Mouse (Mus musculus): Measurements from ENCODE around the gene Dnah14. TPM values are rescaled to one million over a fixed set of nuclear protein-coding genes. Genes with fewer than 3 reads are reported as not detected.

The Dnah14 gene
- polyA plus RNA-seq, 1 experiment from 2014 or later, result 2.1 TPM

DNA sequence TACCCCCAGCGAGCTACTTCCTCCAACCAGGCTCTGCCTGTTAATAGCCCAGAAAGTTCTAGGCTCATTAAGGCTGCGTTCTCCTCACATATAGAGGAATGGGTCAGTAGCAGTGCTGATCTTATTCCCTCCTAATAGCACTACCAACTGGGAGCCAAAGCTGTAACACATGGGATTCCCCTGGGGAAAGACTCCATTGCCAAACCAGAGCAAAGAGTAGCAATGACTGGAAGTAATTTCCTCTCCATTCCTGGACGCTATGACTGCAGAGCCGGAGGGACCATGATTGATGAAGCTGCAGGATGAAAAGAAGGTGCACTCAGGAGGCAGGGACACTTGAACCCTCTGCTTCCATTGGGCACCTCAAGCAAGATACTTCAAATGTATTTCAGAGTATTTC is 274.1 kb downstream of the Dnah14 start:
- H3K36me3 ChIP-seq, result no peaks in the 10 kb centered on the region
- H3K9me3 ChIP-seq, result no peaks in the 10 kb centered on the region
- no peak overlapping the region for H3K4me2 ChIP-seq (replicated peaks)
- no peak overlapping the region for H3K27ac ChIP-seq
- 72% methylated on average over 4 of the region's 4 CpGs for WGBS
- no peaks in the 10 kb centered on the region for H3K27me3 ChIP-seq (replicated peaks)
- no peak overlapping the region for H3K4me3 ChIP-seq (replicated peaks)
- peaks cover 3% of the 10 kb centered on the region; the same call in 1 of the 2 replicates for H3K4me1 ChIP-seq (replicated peaks)
- ATAC-seq, result no peak
- H3K9ac ChIP-seq, result no peak overlapping the region

DNA sequence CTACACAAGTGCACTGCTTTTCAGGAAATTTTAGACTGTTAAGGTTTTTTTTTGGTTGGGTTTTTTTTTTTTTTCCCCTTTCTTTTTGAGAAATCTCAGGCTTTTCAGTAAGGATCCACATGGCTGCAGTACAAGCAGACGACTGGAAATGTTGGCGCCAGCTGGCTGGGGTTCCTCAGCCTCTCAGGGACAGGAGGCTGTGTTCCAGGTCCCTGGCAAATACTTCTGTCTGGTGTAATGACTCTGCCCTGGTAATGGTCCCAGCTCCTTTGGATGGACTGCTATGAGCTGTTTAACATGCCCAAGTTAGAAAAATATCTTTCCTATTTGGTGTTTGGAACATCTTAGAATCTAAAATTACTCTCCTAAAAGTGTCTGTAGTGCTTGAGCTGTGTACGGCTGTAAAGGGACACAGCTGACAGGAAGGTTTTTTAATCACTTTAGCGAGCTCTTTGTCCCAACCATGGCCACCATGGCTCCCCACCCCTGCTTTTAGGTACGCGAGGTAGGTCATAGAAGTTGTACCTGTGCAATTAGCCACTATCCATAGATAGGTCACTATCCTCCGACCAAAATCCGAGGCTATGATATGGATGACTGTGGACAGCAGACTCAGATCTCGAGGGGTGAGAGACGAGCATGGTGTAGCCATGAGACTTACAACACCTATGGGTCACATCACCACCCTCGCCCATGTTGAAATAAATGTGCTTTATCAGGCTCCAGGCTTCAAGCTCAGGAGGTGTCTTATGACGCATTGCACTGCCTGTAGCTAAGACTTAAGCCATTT is 275.4 kb downstream of the Dnah14 start:
- peaks cover 3% of the 10 kb centered on the region; the same call in 1 of the 2 replicates for H3K4me1 ChIP-seq (replicated peaks)
- H3K4me2 ChIP-seq (replicated peaks), result no peak overlapping the region; the same call in 1 of the 2 replicates
- no peaks in the 10 kb centered on the region for H3K9me3 ChIP-seq
- H3K36me3 ChIP-seq, result no peaks in the 10 kb centered on the region
- no peak overlapping the region for H3K4me3 ChIP-seq (replicated peaks)
- H3K9ac ChIP-seq, result no peak overlapping the region
- 86% methylated on average over 12 of the region's 12 CpGs for WGBS
- no peaks in the 10 kb centered on the region for H3K27me3 ChIP-seq (replicated peaks)
- ATAC-seq, result no peak
- no peak overlapping the region for H3K27ac ChIP-seq

DNA sequence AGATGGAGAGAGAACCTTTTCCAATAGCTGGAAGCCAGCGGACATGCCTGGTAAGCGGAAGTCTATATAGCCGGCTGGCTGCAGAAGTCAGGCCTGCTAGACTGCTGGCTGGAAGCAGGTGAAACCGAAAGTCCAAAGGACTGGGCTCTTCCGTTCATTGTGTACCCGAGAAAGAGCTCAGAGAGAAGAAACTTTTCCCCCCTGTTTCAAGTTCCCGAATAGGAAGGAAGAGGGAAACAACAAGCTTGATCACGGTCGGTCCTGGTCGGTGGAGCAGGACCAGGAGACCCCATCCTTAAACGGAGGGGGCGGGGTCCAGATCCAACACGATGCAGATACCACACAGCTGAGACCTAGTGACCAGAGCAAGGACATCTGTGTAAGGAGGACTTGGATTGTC is 276.1 kb downstream of the Dnah14 start:
- Histone ChIP-seq H3K27me3 (replicated peaks) (no peaks in the 10 kb centered on the region), H3K27ac (peak overlapping the region; percentile 13; the same call in 1 of the 2 replicates), H3K4me2 (replicated peaks) (peak overlapping the region; percentile 59), H3K9ac (no peak overlapping the region), H3K4me3 (replicated peaks) (peak overlapping the region; percentile 15), H3K9me3 (no peaks in the 10 kb centered on the region), H3K4me1 (replicated peaks) (peaks cover 3% of the 10 kb centered on the region; the same call in 1 of the 2 replicates), H3K36me3 (no peaks in the 10 kb centered on the region)
- 45% methylated on average over 13 of the region's 13 CpGs for WGBS
- peak; percentile 55 for ATAC-seq

- peak overlapping the region; percentile 59 for H3K4me2 ChIP-seq (replicated peaks)
- peak overlapping the region; percentile 34; the same call in 1 of the 2 replicates for H3K9ac ChIP-seq
- H3K4me1 ChIP-seq (replicated peaks), result peaks cover 3% of the 10 kb centered on the region; the same call in 1 of the 2 replicates
- WGBS, result 17% methylated on average over 19 of the region's 21 CpGs
- peak overlapping the region; percentile 67 for H3K27ac ChIP-seq
- no peaks in the 10 kb centered on the region for H3K36me3 ChIP-seq
- no peaks in the 10 kb centered on the region for H3K9me3 ChIP-seq
- H3K27me3 ChIP-seq (replicated peaks), result no peaks in the 10 kb centered on the region
- H3K4me3 ChIP-seq (replicated peaks), result peak overlapping the region; percentile 15
- ATAC-seq, result peak; percentile 88
Observed at GRCm38 (mm10) chr1:181853081-181853736, 276.9 kb downstream of the Dnah14 start.

GRCm38 (mm10) chr1:181854829-181855228 is 278.5 kb downstream of the Dnah14 start:
- Histone ChIP-seq H3K27ac (no peak overlapping the region), H3K27me3 (replicated peaks) (no peaks in the 10 kb centered on the region), H3K4me2 (replicated peaks) (no peak overlapping the region), H3K4me1 (replicated peaks) (peaks cover 3% of the 10 kb centered on the region; the same call in 1 of the 2 replicates), H3K9ac (no peak overlapping the region), H3K4me3 (replicated peaks) (no peak overlapping the region), H3K9me3 (no peaks in the 10 kb centered on the region), H3K36me3 (no peaks in the 10 kb centered on the region)
- ATAC-seq, result no peak
- 94% methylated on average over 2 of the region's 2 CpGs for WGBS

GRCm38 (mm10) chr1:181856329-181856728 is 280.0 kb downstream of the Dnah14 start:
- Histone ChIP-seq H3K4me1 (replicated peaks) (peaks cover 6% of the 10 kb centered on the region; the same call in 1 of the 2 replicates), H3K27ac (no peak overlapping the region), H3K4me3 (replicated peaks) (no peak overlapping the region), H3K27me3 (replicated peaks) (no peaks in the 10 kb centered on the region), H3K36me3 (no peaks in the 10 kb centered on the region), H3K4me2 (replicated peaks) (no peak overlapping the region), H3K9ac (no peak overlapping the region), H3K9me3 (no peaks in the 10 kb centered on the region)
- 82% methylated on average over 2 of the region's 2 CpGs for WGBS
- ATAC-seq, result no peak

DNA sequence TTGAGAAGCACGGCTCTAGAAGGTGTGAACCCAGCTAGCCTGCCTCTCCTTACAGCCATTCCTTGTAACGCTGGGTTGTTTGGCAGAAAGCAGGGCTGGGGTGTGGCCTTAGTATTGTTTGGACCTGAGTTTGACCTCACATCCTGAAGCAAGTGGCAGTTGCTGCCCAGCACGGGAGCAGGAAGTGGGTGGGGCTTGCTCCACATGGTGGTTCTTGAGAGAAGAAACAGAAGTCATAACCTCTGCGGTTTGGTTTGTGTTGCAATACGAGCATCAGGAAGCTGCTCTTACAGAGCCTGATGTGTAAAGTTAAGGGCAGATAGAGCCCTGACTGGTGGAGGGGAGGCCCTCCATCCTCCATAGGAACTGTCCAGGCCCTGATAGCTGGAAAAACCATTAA is 284.3 kb downstream of the Dnah14 start:
- 7% methylated on average over 5 of the region's 5 CpGs for WGBS

DNA sequence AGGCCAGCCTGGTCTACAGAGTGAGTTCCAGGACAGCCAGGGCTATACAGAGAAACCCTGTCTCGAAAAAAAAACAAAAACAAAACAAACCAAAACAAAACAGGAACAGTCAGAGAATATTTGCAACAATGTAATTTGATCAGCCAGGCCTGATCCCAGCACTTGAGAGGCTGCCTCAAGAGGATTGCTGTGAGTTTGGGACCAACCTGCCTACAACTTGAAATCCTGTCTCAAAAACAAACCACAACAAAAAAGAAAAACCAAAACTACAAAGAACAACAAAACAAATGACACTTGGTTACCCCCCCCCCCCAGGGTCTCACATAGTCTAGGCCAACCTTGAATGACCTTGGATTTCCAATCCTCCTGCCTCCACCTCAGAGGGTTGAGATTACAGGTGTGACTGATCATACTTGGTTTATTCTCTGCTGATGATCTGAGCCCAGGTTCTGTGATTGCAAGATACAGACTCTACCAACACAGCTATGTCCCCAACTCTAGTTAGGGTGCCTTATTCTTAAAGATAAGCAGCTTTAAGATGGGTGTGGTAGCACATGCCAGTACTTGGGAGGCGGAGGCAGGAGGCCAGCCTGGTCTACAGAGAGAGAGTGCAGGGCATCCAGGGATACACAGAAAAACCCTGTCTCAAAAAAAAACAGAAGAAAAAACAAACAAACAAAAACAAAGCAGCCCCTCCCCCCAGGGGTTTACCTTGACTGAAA is 285.0 kb downstream of the Dnah14 start:
- H3K27ac ChIP-seq, result peak overlapping the region; percentile 72; the same call in 1 of the 2 replicates
- 85% methylated on average over 2 of the region's 2 CpGs for WGBS
- no peak overlapping the region for H3K9ac ChIP-seq
- ATAC-seq, result no peak
- H3K9me3 ChIP-seq, result no peaks in the 10 kb centered on the region
- no peaks in the 10 kb centered on the region for H3K36me3 ChIP-seq
- peaks cover 12% of the 10 kb centered on the region for H3K4me1 ChIP-seq (replicated peaks)
- no peak overlapping the region for H3K4me2 ChIP-seq (replicated peaks)
- H3K27me3 ChIP-seq (replicated peaks), result no peaks in the 10 kb centered on the region
- no peak overlapping the region for H3K4me3 ChIP-seq (replicated peaks)

More for the DNA sequence above, 284.3 kb downstream of the Dnah14 start:
- no peaks in the 10 kb centered on the region for H3K9me3 ChIP-seq
- H3K4me3 ChIP-seq (replicated peaks), result no peak overlapping the region
- no peak overlapping the region for H3K4me2 ChIP-seq (replicated peaks)
- no peaks in the 10 kb centered on the region for H3K36me3 ChIP-seq
- H3K27ac ChIP-seq, result peak overlapping the region; percentile 72; the same call in 1 of the 2 replicates
- H3K4me1 ChIP-seq (replicated peaks), result peaks cover 11% of the 10 kb centered on the region; the same call in 1 of the 2 replicates
- no peaks in the 10 kb centered on the region for H3K27me3 ChIP-seq (replicated peaks)
- ATAC-seq, result peak; percentile 48
- no peak overlapping the region for H3K9ac ChIP-seq

GRCm38 (mm10) chr1:181862676-181863374 is 286.5 kb downstream of the Dnah14 start:
- H3K9me3 ChIP-seq, result no peaks in the 10 kb centered on the region

GRCm38 (mm10) chr1:181863431-181863830 is 287.1 kb downstream of the Dnah14 start:
- WGBS, result 33% methylated on average over 8 of the region's 8 CpGs
- H3K27ac ChIP-seq, result peak overlapping the region; percentile 57; the same call in 1 of the 2 replicates
- H3K4me3 ChIP-seq (replicated peaks), result no peak overlapping the region
- H3K36me3 ChIP-seq, result no peaks in the 10 kb centered on the region
- no peaks in the 10 kb centered on the region for H3K9me3 ChIP-seq
- H3K4me2 ChIP-seq (replicated peaks), result no peak overlapping the region
- ATAC-seq, result no peak
- no peak overlapping the region for H3K9ac ChIP-seq
- peaks cover 12% of the 10 kb centered on the region for H3K4me1 ChIP-seq (replicated peaks)
- H3K27me3 ChIP-seq (replicated peaks), result no peaks in the 10 kb centered on the region

More at GRCm38 (mm10) chr1:181862676-181863374, 286.5 kb downstream of the Dnah14 start:
- H3K4me2 ChIP-seq (replicated peaks), result no peak overlapping the region
- WGBS, result 53% methylated on average over 16 of the region's 16 CpGs
- H3K27ac ChIP-seq, result peak overlapping the region; percentile 57
- no peaks in the 10 kb centered on the region for H3K36me3 ChIP-seq
- H3K4me1 ChIP-seq (replicated peaks), result peaks cover 12% of the 10 kb centered on the region
- no peak overlapping the region for H3K9ac ChIP-seq
- ATAC-seq, result peak; percentile 61
- H3K27me3 ChIP-seq (replicated peaks), result no peaks in the 10 kb centered on the region
- H3K4me3 ChIP-seq (replicated peaks), result no peak overlapping the region

Measured in intestine, embryonic 15.5 days (tissue).